Mouse (Mus musculus): ENCODE measurements around the gene S100a13.

S100a13 gene

DNA sequence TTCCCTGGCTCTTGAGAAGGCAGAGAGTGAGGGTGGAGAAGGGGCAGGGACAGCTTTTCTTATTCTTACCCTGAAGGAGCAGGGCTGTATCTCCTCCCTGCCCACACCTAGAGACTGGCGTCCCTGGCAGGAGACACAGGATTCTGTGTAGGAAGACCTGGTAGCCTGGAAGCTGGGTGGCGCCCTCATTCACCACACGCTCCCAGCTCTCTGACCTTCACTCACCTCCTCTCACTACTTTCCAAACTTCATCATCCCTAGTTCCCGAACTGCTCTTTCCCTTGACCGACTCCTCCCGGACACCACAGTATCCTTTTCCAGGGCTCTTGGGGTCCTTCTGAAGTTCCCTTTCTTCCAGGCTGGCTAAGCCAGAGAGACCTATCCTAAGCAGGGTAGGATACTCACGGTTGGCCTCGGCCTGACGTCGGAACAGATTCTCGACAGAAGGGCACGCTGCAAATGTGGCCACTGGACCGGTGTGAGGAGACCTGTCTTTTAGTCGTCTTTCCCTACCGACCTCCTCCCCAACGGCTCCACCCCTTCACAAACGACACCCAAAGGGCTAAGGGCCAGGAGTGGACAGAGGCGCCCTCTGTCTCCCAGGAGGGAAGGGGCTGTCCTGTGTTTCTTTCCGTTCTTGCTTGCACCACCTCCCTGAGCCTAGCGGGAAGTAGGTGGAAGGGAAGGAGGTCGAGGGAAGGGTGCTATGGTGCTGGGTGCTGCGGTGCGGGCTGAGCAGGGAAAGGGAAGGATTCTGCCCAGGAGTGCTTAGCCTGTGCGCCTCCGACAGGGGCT is at the start of gene S100a13, which contains the start of gene S100a1:
S100a13 (plus strand) TSS at position 640 of the 795 bp plus-strand sequence.
S100a1 (minus strand) TSS at position 597 of the 795 bp plus-strand sequence.
- peak; percentile 88 for DNase-seq

DNA sequence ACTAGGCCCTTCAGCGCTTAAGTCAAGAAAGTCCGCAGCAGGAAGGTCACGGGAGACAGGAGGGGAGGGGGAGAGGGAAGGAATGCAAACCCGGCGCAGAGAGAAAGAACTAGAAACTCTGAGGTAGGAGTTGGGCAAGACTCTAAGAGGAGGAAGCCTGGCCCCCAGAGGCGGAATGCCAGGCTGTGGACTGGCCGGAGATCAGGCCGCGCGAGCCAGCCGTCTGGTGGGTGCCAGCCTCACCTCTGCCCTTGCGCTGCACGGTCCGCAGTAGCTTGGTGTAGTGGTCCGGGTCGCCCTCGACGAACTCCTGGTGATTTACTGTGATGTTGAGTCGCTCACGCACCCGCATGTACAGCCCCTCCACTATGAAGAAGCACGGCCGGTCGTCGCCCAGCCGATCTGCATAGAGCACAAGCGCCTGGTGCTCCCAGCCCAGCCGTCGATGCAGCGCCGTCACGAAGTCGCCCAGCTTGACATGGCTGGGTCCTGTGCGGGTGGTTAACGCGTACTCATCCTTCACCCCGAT is 49.6 kb upstream of the S100a13 start:
- peak; percentile 43 for DNase-seq

DNA sequence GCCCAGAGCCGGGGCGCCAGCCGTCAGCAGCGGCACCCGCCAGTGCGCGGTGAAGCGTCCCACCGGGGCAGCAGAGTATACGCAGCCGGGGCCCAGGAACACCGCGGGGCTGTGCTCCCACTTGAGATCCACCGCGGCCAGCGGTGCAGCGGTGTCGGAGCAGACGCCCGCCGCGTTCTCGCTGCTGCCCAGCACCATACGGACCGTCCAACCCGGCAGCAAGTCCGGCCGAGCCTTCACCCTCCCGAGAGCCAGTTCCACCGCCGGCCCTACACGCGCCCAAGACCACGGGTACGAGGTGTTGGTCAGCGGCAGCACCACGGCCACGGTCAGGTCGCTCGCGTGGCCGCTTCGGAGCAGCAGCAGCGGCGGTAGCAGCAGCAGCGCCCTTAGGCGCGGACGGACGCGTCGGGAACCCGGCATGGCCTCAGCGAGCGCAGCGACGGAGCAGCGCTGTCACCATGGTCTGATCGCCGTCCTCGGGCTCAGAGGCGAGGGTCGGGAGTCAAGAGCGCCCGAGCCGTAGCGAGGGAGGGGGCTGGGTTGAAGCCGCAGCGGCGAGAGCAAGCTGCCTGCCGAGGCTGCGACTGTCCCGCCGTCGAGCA is 49.1 kb upstream of the S100a13 start:
- peak; percentile 39 for DNase-seq

DNA sequence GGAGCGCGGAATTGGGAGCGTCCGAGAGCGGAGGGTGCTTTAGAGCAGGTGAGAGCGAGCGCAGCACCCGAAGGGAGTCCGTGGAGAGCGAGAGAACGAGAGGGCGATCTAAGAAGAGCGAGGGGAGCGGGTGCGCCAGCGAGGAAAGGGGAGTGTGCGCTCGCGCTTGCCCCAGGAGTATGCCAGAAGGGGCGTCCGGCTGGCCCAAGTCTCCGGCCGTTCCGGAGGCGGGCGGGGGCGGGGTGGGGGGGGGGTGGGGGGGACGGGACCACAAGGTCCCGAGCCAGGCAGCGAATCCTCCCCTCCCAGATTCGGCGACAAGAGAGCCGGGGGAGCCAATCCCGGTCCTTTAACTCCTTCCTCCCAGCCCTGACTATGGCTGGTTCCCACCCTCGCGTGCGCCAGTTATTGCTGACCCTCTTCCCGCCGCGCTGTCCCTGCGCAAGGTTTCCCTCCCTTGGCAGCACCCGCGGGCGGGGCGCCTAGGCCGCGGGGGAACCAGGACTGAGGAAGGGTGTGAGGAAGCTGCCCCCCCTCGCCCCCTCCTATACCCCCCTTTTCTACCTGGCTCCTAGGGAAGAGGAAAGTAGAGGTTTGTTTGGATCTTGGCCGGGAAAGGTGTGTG is 48.4 kb upstream of the S100a13 start, which contains the start of gene Npr1:
Npr1 (minus strand) TSS at position 181 of the 625 bp plus-strand sequence.
- peak; percentile 75 for DNase-seq

DNA sequence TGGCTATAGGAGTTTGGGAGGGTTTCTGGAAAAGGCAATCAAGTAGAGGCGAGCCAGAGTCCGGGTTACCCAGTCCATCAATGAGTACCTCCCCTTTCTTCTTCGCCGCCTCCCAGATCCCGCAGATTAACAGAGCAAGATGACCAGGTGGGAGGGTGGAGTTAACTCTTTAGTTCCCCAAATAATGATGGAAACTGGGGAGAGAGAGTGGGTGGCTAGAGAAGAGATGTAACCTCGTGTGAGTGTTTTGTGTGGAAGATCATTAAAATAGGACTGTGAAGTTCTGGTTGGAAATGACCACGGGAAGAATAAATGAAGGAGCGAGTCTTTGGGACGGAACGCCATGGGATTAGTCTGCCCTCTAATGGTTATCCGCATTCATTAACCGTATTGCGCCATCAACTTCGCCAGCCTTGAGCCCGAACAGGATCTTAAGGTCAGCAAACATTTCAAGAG is 47.9 kb upstream of the S100a13 start:
- peak; percentile 79 for DNase-seq

DNA sequence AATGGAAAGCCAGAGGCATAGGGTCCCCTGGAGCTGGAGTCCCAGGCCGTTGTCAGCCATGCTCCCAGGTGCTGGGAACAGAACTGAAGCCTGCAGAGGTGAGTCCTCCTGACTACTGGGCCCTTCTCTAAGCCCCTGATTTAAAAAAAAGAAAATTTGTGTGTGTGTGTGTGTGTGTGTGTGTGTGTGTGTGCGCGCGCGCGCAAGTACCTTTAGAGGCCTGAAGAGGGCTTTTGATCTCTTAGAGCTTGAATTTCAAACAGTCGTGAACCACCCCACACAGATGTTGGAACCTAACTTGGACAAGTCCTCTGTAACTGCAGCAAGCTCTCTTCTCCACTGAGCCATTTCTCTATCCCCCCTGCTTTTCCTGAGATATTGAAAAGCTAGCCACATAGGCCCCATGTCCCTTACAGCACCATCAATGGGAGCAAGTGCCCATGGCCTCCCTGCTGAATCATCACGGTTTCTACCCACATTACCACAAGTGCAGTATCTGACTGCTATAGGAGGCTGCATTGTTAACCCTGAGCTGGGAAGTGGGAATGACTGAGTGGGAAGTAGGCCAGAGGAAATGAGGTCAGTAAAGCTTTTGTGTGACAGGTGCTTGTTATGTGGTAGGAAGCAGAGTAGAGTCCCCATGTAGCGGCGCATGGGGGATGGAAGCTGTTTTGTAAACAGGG is 46.5 kb upstream of the S100a13 start:
- no peak for DNase-seq

DNA sequence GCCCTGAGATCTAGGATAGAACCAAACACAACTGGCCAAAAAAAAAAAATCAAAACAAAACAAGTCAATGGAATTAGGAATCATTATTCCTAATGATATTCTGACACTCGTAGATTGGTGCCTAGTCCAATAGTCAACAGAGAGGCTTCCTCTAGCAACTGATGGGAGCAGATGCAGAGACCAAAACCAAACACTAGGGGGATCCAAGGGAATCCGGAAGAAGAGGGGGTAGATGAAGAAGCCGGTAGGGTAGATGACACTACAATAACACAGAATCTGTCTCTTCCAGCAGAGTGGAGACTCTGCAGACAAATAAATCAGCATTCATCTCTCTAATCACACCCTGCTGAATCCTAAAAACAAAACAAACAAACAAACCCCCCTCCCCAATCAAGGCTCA is 42.0 kb upstream of the S100a13 start:
- DNase-seq = peak; percentile 59

DNA sequence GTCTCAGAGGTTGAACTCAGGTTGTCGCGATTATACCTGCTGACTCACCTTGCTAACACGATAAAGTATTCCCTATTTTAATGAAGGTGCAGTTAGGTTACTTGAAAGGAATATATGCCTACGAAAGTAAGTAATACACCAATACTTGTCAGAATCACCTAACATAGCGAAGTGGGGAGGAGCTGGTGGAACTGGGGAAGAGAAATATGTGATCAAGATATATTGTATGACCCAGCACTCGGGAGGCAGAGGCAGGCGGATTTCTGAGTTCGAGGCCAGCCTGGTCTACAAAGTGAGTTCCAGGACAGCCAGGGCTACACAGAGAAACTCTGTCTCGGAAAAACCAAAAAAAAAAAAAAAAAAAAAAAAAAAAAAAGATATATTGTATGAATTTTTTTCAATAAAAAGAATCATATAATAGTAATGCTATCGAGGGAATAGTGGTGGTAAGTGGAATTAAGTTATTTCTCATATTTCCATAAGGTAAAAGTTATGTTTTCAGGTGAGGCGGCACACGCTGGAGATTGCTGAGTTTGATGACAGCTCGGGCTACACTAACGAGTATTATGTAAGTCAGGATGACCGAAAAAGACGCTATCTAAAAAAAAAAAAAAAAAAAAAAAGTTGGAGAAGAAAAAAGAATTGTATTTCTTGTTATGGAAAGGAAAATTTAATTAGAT is 38.9 kb upstream of the S100a13 start:
- no peak for DNase-seq

DNA sequence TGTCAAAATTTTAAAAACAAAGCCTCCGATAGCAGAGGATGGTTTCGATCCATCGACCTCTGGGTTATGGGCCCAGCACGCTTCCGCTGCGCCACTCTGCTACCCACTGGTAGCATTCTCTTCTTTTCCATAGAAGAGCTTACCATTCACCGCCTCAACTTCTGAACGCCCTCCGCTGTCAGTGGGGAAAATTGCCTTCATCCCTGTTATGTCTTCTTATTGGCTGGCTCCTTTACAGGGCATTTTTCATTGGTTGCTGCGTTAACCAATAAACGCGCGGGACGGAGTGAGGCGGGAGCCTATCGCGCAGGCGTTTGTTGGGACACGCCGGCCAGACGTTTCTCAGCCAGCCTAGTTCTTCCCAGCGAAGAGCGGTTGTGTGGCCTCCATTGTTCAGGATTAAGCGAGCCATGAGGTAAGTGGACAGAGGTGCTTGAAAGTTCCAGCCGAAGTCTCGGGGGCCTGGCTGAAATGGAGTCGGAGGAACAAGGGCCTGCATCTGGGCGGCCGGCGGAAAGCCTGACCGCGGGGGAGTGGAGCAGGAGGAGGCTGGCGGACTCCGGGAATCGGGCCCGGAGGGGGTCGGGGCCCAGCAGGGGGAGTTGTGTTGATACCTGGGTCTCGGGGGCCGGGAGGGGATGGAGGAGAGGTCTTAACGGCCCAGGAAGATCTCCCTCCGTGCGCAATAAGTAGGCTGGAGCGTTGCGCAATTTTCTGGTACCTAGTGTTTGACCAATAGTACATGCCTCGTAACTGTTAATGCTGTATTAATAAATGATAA is 38.2 kb upstream of the S100a13 start, which contains the start of gene Ilf2:
Ilf2 (plus strand) TSS at position 296 of the 781 bp plus-strand sequence.
- peak; percentile 97 for DNase-seq

DNA sequence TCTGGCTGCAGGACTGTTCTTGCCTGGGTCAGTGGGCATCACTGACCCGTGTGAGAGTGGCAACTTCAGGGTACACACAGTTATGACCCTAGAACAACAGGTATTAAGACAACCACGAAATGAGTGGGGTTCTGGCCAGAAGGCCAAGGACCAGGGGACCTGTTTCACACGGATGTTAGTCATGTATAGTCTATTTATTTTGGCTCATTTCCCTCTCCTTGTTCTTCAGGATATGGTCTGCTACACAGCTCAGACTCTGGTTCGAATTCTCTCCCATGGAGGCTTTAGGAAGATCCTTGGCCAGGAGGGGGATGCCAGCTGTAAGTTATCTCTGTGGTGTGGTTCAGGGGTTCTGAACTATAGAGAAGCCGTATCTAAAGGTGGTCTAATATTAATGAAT is 27.2 kb upstream of the S100a13 start:
- no peak for DNase-seq

DNA sequence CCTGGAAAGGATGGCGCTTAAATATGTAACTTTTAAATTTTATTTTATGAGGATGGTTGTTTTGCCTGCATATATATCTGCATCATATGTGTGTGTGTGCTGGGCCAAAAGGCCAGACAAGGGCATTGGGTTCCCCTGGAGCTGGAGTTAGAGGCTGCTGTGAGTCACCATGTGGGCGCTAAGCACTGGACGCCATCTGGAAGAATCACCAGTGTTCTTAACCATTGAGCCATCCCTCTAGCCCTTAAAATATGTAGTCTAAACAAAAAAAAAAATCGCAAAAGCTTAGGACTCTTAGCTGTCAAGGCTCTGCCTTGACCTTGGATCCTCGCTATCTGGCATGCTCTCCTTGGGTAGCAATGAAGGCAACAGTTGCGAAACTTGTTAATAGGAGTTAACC is 25.7 kb upstream of the S100a13 start:
- DNase-seq = no peak

DNA sequence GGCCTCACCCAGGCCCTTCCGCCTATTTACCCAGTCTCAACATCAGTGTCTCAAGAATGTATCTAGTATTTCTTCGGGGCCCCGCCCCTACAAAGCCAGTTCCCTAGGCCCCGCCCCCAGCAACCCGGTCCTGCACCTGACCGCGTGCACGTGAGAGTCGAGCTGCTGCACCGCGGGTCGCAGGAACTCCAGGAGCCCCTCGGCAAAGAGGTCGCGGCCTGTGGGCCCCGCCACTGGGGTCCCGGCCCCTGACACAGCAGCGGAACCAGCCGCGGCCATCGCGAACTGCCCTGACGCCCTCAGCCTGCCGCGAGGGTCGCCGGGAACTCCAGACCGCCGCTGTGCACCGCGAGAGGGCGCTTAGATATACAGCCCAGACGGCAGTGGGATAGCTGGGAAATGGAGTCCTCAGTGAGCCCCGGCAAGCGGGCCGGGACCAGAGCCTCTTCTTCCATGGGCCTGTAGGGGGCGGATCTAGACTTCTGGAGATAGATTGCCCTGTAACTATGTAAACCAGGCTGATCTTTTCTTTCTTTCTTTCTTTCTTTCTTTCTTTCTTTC is 23.5 kb upstream of the S100a13 start, which contains the start of gene Snapin:
Snapin (minus strand) TSS at position 338 of the 561 bp plus-strand sequence.
- peak; percentile 97 for DNase-seq

DNA sequence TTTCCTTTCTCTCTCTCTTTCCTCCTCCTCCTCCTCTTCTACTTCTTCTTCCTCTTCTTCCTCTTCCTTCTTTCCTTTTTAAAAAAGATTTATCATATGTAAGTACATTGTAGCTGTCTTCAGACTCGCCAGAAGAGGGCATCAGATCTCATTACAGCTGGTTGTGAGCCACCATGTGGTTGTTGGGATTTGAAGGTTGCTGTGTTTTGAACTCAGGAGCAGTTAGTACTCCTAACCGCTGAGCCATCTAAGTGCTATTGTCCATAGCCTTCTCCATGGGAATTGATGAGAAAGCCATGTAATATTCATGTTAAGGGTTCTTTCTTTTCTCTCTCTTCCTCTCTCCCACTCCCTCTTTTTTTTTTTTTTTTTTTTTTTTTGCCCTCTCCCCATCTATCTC is 22.9 kb upstream of the S100a13 start:
- DNase-seq = peak; percentile 56

DNA sequence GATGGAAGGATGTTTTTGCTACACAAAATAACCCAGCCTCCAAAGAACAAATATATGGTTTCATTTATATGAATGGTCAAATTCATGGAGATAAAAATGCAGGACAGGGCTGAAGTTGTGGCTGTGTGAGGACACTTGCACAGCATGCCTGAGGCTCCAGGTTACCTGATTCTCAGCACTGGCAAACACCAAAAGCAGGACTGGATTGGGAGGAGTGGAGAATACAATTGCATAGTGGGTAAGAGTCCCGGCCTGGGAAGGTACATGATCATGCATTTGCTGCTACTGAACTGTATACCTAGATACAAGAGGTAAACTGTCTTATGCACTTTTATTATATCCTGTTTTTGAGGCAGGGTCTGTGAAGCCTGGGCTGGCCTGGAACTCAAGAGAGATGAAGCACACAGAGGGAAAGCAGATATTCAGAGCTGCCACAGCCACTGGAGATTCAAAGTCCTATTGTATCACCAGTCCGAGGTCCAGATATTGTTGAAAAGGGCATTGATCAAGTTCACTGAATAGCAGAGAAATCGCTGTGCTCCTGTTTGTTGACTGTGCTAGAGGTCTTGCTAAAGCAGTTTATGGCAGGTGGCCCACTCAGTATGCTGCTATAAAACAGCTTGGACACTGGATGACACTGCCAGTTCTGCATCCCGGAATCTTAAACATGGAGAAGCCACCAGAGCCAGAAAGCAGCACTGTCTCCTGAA is 20.2 kb upstream of the S100a13 start:
- no peak for DNase-seq

DNA sequence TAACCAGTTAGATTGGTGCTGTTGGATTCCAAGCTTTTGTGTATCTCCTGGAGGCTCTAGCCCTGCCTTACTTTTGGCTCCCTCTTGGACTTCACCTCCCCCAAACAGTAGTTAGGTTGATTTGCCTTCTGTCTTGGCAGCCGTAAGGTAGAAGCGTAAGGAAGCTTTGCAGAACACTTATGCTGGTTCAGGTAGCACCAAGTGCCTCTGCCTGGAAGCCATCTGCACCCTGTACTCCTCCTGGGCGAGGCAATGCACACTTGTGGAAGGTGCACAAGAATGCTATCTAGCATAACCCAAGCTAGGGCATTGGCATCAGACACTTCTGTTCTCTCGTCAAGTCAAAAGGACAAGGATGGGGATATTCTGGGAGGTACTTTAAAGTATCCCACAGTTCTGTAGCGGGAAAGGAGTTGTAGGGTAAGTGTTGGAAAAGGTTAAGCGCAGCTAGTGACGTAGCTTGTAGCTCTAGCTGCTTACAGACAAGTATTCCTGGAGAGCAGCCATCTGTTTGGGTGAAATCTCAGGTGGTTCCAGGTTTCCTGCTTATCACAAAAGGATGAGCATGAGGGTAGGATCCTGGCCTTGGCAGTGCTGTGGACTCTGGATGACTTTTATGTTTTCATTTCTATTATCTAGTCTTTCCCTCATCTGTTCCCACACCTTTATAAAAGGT is 18.2 kb upstream of the S100a13 start:
- no peak for DNase-seq

DNA sequence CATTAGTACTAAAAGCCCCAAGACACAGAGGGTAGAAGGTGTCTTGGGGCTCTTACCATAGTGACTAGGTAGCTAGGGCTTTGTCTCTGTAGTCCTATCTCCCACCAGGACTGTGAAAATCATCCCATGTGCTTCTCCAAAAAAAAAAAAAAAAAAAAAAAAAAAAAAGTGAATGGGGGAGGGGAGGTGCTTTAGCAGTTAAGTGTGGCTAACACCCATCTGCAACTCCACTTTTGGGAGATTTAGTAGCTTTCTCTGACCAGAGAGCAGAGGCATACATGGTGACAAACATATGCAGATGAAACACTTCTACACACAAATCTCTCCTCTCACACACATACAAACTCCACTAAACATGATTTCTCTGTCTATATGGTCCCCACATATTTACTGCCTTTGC is 16.6 kb upstream of the S100a13 start:
- no peak for DNase-seq

DNA sequence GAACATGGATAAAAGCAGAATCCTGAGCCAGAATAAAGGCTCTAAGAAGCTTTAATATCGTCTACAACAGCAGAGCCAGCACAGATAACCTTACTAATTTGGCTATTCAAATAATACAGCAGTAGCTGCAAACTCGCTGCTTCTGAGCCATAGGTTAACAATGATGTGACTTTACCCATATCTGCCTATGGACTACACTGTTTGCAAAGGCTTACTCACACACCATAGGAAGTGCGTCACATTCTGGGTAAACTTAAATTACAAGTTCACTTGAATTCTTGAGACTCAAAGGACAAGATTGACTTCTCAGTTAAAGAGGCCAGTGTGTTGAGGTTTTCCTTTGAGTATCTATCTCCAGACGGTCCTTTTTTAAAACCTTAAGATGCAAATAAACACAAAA is 10.8 kb upstream of the S100a13 start:
- DNase-seq = no peak

DNA sequence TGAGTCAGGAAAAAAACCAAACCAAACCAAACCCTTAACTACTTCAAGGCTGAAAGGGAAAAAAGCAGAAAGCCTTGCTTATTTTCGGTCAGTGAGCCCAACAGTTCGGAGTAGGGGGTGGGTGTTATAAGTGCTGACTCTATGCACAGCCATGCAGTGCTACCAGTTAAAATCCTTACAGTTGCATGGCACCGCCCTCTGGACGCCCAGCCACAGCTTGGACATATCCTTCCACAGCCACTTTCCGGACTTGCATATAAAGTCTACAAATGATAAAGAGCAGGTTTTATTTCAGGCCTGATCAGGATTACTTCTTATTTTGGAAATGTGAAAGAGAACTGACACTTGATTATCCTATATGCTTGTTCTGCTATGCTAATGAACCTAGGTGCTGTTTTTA is 9.0 kb upstream of the S100a13 start:
- DNase-seq = no peak

DNA sequence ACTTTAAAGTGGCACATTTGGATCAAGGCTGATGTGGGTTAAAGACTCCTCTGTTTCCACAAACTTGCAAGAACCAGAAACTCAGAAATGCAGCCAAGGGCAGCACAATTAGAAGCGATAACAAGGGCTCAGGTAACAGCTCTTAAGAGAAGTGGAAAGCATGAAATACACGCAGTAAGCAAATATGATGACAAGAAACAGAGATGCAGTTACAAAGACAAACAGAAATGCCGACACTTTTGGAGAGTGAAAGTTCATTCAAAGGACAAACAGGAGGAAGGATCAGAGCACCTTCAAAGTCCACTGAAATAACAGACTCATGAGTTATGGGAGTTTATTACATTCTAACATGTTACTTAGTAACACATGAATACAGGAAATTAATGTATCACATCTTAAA is 7.9 kb upstream of the S100a13 start:
- no peak for DNase-seq

All from kidney, postnatal 14 days (tissue).